Mouse (Mus musculus): ENCODE measurements around the gene Nedd9.

GRCm38 (mm10) chr13:41302716-41303115 is 184.4 kb downstream of the Nedd9 start:
- TF ChIP-seq CTCF (IDR thresholded peaks at IDR 0.05; ENCODE audit: control insufficient read depth, insufficient read depth, low read length) (peak; percentile 66), POLR2A (IDR thresholded peaks at IDR 0.05; ENCODE audit: borderline replicate concordance, control insufficient read depth, low read depth, low read length) (no peak)

Measured in bone marrow, adult 2 months (tissue).